Mouse (Mus musculus) liver (tissue): ENCODE results near the gene Tut4.

Experiments
- DNase-seq: peaks from one replicate; pipeline ENCODE4 v3.0.0-alpha.2; 2020; ENCODE audit warnings: mixed read lengths

Gene Tut4

DNA sequence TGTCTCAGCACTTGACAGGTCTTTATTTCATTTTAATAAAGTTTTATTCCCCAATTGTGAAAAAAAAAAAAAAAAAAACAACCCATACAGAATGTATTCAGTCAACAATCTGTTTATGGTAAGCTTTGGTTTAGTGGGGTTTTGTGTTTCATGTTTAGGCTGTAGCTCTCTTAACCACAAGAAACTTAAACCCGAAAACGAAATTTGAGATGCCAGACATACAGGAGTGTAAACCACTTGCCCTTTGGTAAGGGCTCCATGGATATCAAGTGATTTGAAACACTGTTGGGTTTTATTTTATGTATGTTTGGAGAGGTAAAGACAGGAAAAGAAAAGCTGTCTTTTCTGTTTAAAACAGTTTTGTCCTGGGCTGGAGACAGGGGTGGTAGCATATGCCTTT, 80.5 kb downstream of the Tut4 start:
- DNase-seq: no peak

DNA sequence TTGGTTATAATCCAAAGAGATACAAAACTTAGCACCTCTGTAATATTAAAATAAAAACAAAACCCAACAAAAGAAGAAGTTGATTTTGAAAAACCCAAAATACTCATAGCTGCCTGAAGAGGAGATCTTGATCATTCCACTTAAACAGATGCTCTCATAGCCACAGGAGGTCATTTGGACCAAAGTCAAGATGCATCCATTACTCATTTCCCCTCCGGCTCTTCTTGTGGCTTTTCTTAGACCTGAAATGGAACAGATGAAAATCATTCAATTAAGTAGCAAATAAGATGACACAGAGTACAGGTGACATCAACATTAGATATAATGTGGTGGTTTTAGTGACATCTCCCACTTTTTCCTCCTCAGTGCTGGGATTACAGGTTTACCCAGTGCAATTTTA, 105.8 kb downstream of the Tut4 start:
- no peak for DNase-seq

DNA sequence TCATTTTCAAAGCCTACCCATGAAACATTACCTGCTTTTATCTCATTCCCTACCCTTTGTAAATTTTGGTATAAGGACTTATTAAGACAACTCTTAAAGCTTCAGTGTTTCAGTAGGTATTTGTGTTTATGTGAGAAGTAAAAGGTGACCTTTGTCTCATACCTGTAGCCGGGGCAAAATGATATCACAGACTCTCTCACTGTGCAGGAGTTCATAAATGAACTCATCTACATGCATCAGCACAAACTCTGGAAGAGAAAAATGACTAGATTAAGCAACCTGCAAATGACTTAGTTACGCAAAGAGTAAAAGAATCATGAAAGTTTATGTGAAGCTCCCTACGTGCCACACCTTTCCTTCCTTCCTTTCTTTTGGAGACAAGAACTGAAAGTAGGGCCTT, 113.4 kb downstream of the Tut4 start:
- DNase-seq: no peak

DNA sequence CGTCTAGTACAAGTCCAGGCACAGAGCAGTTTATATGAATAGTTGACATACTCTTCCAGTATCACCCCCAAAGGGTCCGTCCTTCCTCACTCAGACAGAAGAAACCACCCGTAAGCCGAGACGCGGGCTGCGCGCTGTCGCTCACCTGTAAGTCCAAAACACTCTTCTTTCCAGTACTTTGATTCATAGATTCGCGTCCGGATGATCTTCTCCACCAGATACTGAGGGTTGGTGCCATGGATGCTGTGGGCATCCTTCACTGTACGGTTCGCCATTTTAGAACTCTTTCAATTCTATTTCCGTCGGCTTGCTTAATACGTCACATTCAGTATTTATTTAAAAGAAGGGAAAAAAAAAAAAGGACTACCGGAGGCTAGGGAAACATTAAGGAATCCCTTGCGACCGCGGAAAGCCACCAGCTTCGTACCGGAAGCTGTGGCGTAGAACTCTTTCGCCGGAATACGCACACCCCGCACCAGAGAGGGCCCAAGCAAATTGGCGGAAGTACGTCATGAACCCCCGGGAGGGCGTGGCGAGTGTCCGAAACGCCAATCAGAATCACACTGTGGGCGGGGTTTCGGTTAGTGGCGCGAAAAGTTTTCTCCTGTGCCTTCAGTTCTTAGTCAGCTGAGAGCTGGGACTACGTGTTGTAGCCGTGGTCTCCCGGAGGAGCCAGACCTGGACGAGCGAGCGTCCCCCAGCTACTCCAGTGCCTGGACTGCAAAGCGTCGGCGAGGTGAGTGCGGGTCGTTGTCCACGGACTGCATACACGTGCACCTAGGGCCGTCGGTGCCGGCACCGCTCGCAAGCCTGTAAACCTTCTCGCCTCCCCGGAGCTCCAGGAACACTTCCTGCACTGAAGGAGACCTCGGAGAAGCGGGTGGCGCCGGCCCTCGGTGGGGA, 119.9 kb downstream of the Tut4 start, which contains the start of the genes Prpf38a and Orc1:
TSS of gene Prpf38a (minus strand) at position 497 of the 903 bp plus-strand sequence.
TSS of gene Orc1 (plus strand) at position 584 of the 903 bp plus-strand sequence.
- peak; percentile 98 for DNase-seq

DNA sequence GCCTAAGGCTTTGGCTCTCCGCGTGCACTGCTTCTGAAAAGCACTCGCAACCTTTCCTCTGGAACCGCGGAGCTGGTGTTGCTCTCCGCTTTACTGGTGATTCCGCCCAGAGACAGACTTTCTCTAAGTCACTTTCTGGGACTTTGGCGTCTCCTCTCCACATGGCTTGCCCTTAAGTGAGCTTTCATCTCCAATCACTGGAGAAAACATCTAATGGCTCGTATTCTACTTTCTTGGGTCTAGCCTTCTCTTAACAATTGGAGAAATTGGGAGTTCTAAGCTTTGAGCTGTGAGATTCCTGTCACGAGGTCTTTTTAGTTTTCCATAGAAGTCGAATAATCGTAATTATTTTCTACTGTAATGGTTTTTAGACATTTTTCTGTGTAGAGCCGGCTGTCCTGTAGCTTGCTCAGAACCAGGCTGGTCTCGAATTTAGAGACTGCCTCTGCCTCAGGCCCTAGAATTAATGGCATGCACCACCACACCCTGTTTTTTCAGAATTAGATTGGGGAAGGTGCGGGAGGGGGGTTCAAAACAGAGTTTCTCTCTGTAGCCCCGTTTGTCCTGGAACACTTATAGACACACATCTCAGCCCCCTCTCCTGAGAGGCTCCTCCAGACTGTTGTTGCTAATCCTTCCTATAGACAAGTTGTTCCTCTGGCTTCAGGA, 120.7 kb downstream of the Tut4 start:
- DNase-seq: peak; percentile 34

DNA sequence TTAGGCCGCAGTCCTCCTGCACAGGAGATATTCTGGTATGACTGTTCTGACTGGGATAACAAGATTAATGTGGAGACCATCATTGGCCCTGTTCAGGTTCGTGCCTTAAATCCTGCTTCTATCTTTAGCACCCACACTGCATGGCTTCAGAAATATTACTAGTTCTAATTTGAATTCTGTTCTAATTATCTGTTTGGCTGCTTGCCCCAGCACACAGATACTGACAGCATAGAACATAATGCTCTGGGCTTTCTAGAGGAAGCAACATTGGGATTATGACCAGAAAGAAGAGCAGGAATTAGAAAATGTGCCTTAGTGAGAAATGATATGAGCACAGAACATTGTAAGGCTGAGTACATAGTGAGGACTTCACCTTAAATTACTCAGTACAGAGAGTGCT, 134.2 kb downstream of the Tut4 start:
- DNase-seq: no peak

DNA sequence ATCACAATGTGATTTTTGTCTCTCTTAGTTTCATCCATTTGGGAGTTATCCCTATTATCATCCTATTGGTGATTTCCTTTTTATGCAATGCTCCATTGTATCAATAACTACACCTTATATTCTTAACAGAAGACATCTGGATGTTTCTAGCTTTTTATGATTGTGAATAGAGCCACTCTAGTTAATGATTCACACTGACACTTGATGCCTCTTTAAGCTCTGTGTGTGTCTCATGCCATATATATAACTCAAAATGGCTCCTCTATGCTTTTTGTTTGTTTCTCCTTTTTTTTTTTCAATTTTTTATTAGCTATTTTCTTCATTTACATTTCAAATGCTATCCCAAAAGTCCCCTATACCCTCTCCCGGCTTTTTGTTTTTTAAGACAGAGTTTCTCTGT, 136.6 kb downstream of the Tut4 start:
- DNase-seq: no peak

DNA sequence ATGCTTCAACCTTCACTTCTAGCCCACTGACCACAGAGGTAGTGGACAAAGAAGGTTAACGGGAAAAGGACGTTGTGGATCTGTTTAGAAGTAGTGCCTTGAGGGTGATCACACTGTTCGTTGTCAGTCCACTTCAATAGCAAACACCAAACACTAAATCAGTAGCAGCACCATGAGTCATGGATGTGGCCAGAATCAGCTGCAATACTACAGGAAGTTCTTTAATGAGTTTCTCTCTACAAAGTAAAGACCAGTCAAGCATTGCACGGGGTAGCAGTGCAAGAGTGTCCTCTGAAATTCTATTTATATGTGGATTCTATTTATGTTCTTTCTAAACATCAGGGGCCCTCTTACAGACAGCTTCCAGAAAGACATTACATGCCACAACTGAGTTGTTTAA, 139.1 kb downstream of the Tut4 start:
- DNase-seq: no peak

DNA sequence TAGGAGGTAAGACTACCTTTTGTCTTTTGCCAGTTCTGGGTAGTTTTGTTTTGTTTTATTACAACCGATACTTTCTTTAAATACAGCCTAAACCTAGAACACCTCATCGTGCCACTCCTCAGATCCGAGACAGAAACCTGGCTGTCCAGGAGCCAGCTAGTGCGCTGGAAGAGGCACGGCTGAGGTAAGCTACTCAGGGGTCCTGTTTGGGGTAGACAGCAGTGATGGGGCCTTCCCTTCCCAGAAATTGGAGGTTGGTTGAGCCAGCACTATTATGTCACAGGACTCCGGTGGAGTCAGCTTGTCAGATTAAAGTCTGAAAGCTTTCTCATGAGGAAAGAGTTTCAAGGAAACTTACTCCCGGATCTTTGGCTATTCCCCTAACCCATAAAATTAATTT, 142.6 kb downstream of the Tut4 start:
- no peak for DNase-seq

DNA sequence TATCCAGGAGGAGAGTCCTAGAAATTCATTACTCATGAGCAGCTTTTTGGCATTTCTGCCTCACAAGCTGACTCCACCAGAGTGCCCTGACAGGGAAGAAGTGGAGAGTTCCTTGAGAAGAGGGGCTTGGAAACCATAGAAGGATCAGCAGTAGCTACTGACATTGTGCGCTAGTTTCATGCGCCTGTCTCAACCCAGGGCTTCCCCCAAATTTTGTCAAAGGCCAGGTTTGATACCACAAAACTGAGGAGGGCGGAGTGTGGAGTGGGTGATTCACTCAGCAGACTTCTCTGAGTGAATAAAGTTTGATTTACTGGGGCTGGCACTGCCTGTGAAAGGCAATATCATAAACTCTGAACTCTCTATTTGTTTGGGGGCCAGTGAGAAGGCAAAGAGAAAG, 149.4 kb downstream of the Tut4 start:
- DNase-seq: no peak
